Mouse (Mus musculus) thymus, adult 2 months (tissue): ENCODE measurements at regions not wholly inside any gene's neighbourhood (a gene's known extent, or its start where the extent isn't known, plus 50 kb on each side); places are given as distances from the start of the nearest gene placed in this dataset.

Experiments
- DNase-seq: peaks from one replicate; pipeline ENCODE4 v3.0.0; 2021
- H3K27ac ChIP-seq: fragments of 200-500 bp; 2 replicates; pipeline ENCODE4 v1.5.1; 2012; ENCODE audit warnings: low read length, control low read depth; ENCODE audit not compliant: control insufficient read depth, insufficient read depth
- H3K27me3 ChIP-seq: fragments of 200-500 bp; 2 replicates; pipeline ENCODE4 v1.6.1; 2012; ENCODE audit warnings: mild to moderate bottlenecking, low read length, moderate library complexity, mixed read lengths; ENCODE audit not compliant: control insufficient read depth, insufficient read depth
- H3K36me3 ChIP-seq: fragments of 200-500 bp; 2 replicates; pipeline ENCODE4 v1.6.1; 2012; ENCODE audit warnings: mild to moderate bottlenecking, low read length, moderate library complexity; ENCODE audit not compliant: control insufficient read depth, insufficient read depth
- H3K4me1 ChIP-seq: fragments of 200-500 bp; replicated peaks from 2 replicates; pipeline ENCODE4 v1.6.1; 2012; ENCODE audit warnings: low read length; ENCODE audit not compliant: control insufficient read depth, insufficient read depth
- H3K4me3 ChIP-seq: fragments of 200-500 bp; 2 replicates; pipeline ENCODE4 v1.5.1; 2012; ENCODE audit warnings: mild to moderate bottlenecking, low read length, control low read depth, moderate library complexity; ENCODE audit not compliant: control insufficient read depth, insufficient read depth
- CTCF ChIP-seq: fragments of 200-500 bp; IDR thresholded peaks from 2 replicates; pipeline ENCODE4 v1.5.1; 2012; ENCODE audit warnings: mild to moderate bottlenecking, control low read depth, low read length, moderate library complexity, borderline replicate concordance; ENCODE audit not compliant: control insufficient read depth, poor library complexity, insufficient read depth; ENCODE audit errors: extremely low read depth
- POLR2A ChIP-seq: fragments of 200-500 bp; IDR thresholded peaks from 2 replicates; pipeline ENCODE4 v1.6.1; 2012; ENCODE audit warnings: mild to moderate bottlenecking, low read length, control low read depth, moderate library complexity; ENCODE audit not compliant: control insufficient read depth, poor library complexity, insufficient read depth; ENCODE audit errors: extremely low read depth
- WGBS: fragments of 180-500 bp; shearing (Covaris S2); methylation state at CpG from one replicate; pipeline ENCODE4 v1.1.7; 2018; 5-methylcytosine and 5-hydroxymethylcytosine counted together

GRCm38 (mm10) chr8:92460129-92460953 lies 102.9 kb downstream of the Irx5 start:
- H3K36me3 ChIP-seq: no peaks in the 10 kb centered on the region
- no peaks in the 10 kb centered on the region; the same call in 1 of the 2 replicates for H3K27me3 ChIP-seq
- H3K4me1 ChIP-seq: no peaks in the 10 kb centered on the region
- H3K27ac ChIP-seq: no peak overlapping the region
- 5% methylated on average over 93 of the region's 93 CpGs for WGBS
- DNase-seq: no peak
- no peak overlapping the region for H3K4me3 ChIP-seq
- no peak for TF ChIP-seq POLR2A
- no peak for TF ChIP-seq CTCF

- 80% methylated on average over 19 of the region's 19 CpGs for WGBS
These were observed 111.9 kb downstream of the Irx5 start for GRCm38 (mm10) chr8:92469141-92470000.

GRCm38 (mm10) chr8:92472257-92472656 lies 114.8 kb downstream of the Irx5 start:
- Histone ChIP-seq H3K4me1 (no peaks in the 10 kb centered on the region), H3K27ac (no peak overlapping the region), H3K27me3 (no peaks in the 10 kb centered on the region), H3K4me3 (no peak overlapping the region), H3K36me3 (no peaks in the 10 kb centered on the region)
- DNase-seq: no peak
- TF ChIP-seq POLR2A (no peak), CTCF (no peak)
- WGBS: 82% methylated on average over 7 of the region's 7 CpGs

More at GRCm38 (mm10) chr8:92469141-92470000, 111.9 kb downstream of the Irx5 start:
- no peak for TF ChIP-seq POLR2A
- TF ChIP-seq CTCF: no peak
- DNase-seq: no peak
- H3K4me1 ChIP-seq: no peaks in the 10 kb centered on the region
- H3K4me3 ChIP-seq: no peak overlapping the region
- H3K27me3 ChIP-seq: no peaks in the 10 kb centered on the region
- no peaks in the 10 kb centered on the region for H3K36me3 ChIP-seq
- no peak overlapping the region for H3K27ac ChIP-seq

GRCm38 (mm10) chr8:92472817-92473216 lies 115.4 kb downstream of the Irx5 start:
- no peak for DNase-seq
- TF ChIP-seq CTCF (no peak), POLR2A (no peak)
- H3K4me3 ChIP-seq: no peak overlapping the region
- whole genome bisulfite sequencing: 74% methylated on average over 3 of the region's 3 CpGs
- H3K27me3 ChIP-seq: no peaks in the 10 kb centered on the region
- H3K27ac ChIP-seq: no peak overlapping the region
- no peaks in the 10 kb centered on the region for H3K4me1 ChIP-seq
- no peaks in the 10 kb centered on the region for H3K36me3 ChIP-seq

- Histone ChIP-seq H3K4me3 (no peak overlapping the region), H3K27ac (no peak overlapping the region), H3K36me3 (no peaks in the 10 kb centered on the region), H3K4me1 (no peaks in the 10 kb centered on the region; the same call in 1 of the 2 replicates), H3K27me3 (no peaks in the 10 kb centered on the region)
- DNase-seq: no peak
- TF ChIP-seq POLR2A (no peak), CTCF (no peak)
- WGBS: 87% methylated on average over 5 of the region's 5 CpGs
These were observed 125.0 kb downstream of the Irx5 start for GRCm38 (mm10) chr8:92482393-92482792.

- WGBS: 65% methylated on average over 8 of the region's 8 CpGs
- Histone ChIP-seq H3K4me3 (no peak overlapping the region), H3K4me1 (no peaks in the 10 kb centered on the region; the same call in 1 of the 2 replicates), H3K36me3 (no peaks in the 10 kb centered on the region), H3K27ac (no peak overlapping the region), H3K27me3 (no peaks in the 10 kb centered on the region)
- DNase-seq: no peak
- no peak for TF ChIP-seq POLR2A
These were observed 125.8 kb downstream of the Irx5 start for GRCm38 (mm10) chr8:92483055-92483765.
